Mouse (Mus musculus) embryo, embryonic 9.5 days (tissue): ENCODE data around the gene Cldn7.

Experiments used
- DNase-seq: peaks from one replicate; pipeline ENCODE4 v3.0.0-alpha.2; 2017; ENCODE audit errors: extremely low spot score

Gene Cldn7

DNA sequence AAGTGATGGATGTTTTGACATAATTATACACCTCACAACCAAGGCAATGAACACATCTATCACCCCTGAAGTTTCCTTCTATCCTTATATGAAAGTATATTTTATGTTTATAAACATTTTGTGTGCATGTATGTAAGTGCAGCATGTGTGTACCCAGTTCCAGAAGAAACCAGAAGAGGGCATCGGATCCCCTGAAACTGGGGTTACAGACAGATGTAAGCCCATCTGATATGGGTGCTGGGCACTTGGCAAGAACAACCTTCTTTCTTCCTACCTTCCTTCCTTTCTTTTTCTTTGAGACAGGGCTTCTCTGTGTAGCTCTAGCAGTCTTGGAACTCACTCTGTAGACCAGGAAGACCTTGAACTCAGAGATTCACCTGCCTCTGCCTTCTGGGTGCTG, 8.4 kb upstream of the Cldn7 start:
- DNase-seq = no peak

DNA sequence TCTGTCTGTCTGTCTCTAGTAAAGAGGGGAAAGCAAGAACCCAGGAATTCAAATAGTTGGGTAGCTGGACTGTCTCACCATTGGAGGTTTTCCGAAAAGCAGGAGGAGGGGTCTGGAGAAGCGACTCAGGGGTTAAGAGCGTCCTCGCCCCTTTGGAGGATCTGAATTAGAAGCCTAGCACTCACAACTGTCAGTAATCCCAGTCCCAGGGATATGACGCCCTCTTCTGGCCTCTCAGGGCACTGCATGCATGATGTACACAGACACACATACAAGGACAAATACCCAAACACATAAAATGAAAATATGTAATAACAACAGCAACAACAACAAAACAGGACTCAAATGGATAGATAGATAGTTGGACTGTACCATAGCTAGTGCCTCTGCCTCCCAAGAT, 4.0 kb upstream of the Cldn7 start:
- DNase-seq = no peak

DNA sequence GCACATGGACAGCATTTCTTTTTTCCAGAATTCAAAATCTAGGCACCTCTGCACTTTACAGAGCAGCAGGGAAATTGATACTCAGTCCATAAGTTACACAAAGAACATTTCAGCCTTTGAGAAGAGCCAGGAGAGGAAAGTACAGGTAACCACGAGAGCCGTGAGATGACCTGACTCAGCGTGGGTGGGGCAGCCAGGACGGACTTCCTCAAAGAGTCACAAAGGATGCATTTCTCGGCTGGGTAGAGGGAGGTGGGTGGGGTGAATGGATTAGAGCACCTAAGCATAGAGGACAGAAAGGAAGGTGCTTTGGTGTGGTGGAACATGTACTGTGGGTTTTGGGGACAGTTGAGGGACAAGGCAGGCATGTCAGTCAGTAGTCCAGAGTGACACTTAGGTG, 2.7 kb upstream of the Cldn7 start:
- DNase-seq = no peak

DNA sequence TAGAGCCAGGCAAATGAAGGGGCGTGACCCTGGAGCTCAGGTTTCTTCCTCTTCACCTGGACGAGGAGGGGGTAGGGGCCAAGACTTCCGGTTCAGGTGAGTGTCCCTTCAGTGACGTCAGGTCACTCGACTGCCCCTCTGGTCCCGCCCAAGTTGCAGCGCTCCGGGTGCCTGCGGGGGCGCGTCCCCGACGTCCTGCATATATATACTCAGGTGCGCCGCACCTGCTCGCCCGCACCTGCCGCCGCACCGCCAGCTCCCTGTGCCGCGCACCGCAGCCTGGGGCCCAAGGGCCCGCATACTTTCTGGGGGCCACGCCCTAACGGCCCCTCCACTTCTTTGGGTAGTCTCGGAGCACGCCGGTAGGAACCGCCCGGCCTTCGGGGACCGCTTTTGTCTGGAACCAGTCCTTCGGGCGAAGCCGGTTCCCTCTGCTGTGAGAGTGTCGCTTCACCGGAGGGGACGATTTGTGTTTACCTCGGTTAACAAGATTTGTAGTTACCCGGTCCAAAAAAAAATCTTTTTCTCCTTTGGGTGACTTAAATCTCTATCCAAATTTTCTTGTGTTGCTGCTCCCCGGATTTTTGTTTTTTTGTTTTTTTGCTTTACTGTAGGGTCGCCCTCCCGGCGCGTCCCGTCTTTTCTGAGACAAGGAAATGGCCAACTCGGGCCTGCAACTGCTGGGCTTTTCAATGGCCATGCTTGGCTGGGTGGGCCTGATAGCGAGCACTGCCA, 859 bp downstream of the Cldn7 start:
- peak; percentile 40 for DNase-seq

DNA sequence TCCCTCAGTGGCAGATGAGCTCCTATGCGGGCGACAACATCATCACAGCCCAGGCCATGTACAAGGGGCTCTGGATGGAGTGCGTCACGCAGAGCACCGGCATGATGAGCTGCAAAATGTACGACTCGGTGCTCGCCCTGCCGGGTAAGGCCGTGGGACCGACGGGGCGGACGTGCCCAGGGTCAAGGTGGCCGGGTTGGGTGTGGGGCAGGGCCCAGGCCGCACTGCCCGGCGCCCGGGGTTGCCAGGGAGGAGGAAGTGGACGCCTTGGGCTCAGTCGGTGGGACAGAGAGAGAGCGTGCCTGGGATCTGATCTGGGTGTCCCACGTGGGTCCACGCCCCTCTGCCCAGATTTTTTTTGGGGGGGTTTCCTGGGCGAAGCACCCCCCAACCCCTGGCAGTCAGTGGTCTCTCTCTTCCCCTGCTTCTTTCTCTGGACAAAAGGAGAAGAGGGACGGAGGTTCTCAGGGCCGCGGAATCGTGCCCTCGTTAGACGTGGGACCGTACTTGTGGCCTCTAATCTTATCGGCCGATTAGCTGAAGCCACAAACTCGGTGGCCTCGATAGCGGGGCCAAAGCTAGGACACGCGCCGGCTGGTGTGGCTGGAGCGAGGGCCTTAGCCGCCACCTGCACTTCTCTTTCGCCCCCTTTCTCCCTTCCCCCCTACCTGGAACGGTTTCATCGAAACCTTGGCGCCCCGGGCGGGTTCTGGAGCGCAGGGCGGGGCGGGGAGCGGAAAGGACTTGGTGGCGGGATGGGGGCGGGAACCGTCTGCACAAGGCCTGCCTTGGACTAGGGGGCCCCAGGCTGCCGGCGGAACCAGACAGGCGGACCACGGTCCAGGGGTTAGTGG, 1.7 kb downstream of the Cldn7 start:
- DNase-seq = peak; percentile 50

DNA sequence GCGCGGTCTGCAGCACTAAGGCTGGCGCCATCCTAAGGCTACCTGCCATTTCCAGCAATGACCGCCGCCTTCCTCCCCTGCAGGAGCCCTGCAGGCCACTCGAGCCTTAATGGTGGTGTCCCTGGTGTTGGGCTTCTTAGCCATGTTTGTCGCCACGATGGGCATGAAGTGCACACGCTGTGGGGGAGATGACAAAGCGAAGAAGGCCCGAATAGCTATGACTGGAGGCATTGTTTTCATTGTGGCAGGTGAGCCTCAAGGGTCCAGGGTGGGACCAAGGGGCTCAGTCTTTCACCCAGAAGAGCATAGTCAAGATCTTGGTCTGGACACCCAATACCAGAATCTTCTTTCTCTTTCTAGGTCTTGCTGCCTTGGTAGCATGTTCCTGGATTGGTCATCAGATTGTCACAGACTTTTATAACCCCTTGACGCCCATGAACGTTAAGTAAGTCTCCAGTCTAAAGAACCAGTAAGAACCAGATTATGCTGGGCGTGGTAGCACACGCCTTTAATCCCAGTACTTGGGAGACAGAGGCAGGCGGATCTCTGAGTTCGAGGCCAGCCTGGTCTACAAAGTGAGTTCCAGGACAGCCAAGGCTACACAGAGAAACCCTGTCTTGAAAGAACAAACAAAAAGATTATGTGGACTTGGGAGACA, 2.4 kb downstream of the Cldn7 start:
- DNase-seq = no peak

DNA sequence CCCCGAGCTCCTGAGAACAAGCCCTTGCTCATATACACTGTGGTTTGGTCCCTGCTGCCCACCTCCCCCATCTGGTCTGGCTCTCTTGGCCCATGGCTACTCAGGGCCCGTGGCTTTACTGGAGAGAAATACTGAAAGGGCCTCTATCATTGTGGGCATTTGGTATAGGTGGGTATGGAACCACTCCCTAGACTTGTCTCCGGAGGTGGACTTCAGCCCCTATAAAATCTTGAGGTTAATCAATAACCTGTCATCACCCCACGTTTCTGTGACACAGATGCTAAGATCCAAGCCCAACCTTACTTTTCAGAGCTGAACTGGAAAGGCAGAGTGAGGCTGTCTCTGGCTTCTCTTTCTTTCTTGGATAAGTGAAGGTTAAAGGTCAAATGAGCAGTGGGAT, 4.2 kb downstream of the Cldn7 start:
- no peak for DNase-seq

DNA sequence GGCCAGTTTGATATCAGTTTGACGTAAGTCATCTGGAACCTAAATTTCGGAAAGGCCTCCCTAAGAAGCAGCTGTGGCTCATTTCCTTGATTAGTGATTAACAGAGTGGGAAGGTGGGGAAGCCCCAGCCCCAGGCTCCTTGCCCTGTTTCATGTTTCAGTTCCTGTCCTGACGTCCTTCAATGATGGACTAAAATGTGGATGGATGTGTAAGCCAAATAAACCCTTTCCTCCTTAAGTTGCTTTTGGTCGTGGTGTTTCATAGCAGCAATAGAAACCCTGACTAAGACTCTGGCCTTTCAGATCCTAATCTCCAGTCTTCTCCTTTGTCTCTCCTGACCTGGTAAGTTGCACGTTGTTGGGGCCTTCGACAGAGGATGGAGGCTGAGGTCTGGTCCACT, 5.6 kb downstream of the Cldn7 start:
- DNase-seq = no peak

DNA sequence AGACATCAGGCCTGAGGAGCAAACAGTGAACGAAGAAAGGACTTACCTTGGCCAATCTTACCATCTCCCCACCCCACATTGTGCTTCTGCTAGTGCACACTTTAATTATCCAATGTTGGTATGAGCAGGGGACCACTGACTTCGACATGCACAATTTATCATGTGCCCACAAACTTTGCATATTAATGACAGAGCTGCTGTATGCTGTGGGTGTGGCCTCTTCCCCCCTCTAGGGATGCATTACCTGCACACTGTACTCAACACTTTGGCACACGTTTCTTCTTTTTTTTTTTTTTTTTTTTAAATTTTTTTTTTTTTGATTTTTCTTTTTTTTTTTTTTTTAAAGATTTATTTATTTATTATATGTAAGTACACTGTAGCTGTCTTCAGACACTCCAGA, 6.2 kb downstream of the Cldn7 start:
- DNase-seq = no peak

DNA sequence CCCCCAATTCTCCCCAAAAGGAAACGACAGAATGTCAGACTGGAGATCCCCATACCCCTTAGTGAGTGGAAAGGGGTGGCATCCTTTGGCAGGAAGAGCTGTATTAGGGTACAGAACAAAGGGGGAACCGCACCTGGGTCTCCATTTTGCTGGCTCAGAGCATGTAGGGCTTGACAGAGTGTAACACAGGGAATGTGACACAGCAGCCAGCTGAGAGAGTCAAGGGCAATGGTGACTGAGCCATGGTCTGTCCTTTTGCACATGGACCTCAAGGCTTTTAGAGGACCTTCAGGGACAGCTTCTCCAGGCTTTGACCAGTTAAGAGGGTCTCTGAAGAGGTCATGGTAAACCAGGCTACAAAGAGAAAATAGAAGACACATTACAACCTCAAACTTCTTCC, 10.3 kb downstream of the Cldn7 start:
- no peak for DNase-seq

DNA sequence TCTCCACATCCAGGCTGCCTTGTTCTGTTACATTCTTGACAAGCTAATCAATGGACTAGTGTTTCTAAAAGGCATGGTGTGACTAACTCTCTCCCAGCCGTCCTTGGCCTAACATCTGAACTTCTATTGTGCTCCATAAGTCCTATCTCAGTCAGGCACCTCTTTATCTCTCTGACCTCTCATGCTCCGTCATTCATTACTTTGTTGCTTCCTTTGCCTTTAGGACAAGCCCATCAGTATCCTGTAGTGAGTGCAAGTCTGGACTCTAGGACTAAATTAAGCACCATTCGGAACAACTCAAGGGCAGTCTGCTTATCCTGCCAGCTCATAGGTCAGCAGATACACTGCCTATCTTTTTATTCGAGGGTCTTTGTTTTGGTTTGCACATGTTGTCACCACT, 11.7 kb downstream of the Cldn7 start:
- DNase-seq = no peak

DNA sequence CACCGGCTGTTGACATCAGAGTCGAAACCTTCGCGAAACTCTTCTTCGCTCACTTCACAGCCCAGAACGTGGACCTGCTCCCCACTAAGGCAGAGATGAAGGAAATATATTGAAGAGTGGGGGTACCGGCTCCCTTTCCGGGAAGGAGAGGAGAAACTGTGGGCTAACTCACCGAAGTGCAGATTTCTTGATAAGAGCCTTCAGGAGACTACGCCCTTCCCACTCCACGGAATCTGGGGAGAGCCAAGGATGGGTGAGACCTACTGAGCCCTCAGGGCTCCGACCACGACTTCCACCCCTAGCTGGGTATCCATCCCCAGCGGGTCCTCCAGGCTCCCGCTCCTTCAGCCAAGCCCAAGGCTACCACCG, 15.2 kb downstream of the Cldn7 start:
- DNase-seq = no peak

DNA sequence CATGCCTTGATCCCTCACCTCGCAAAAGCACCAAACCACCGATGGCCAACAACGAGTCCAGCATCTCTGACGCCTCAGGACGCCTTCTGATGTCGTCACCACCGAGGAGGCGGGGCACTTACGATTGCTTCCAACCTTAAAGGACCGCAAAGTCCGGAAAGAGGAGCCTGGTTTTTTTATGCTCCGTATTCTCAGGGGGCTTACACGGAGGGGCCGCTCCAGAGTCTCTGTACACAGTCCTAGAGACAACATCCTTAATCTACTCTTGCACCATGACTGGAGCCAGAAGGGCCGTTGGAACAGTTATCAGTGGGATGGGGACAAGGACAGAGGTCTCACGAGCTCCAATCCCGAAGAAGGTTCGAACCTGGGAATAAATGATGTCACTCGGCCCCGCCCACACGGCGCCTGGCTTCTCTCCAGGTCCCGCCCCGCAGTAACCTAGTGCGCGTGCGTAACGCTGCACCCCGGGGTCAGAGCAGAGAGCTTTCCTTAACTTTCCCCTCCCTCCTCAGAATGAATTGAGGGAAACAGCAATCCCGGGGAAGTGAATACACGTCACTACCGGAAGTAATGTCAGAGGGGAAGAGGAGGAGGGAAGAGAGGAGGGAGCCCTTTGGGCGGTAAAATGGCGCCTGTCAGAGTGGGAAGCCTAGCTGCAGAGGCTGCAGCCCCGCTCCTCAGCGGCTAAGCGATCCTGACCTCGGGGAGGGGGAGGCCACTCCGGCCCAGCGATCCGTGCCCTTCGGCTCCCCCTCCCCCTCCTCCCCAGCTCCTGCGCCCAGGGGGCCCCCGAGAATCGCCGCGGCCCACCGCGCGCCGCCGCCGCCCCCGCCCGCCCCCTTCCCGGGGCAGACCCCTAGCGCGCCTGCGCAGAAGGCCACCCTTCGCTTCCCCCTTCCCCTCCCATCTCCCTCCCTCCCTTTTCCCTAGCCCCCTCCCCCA, 15.9 kb downstream of the Cldn7 start:
- DNase-seq = peak; percentile 99

DNA sequence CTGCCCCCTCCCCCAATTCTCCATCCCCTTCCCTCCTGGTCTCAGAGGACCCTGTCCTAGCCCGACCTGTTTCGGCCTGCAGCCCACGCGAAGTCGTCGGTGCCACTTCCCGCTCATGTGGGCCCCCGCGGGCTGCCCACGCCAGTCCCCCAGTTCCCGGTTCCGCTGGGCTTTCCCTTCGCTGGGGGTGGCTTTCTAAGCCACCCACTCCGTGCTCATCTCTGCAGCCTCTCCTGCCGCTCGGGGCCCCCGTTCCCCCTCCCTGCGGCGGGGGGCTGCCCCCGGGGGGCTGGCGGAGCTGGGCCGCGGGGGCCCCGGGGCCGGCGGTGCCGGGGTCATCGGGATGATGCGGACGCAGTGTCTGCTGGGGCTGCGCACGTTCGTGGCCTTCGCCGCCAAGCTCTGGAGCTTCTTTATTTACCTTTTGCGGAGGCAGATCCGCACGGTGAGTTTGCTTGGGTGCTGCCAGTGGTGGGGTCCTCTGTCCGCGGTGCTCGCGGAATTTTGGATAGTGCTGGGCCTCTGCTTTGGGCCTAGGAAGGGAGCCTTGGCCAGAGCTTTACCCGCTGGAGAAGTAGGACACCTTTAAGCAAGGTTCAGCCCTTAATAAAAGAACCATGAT, 16.7 kb downstream of the Cldn7 start, which contains the start of gene Ctdnep1:
TSS of gene Ctdnep1 (plus strand) at position 16 of the 622 bp plus-strand sequence.
- no peak for DNase-seq

DNA sequence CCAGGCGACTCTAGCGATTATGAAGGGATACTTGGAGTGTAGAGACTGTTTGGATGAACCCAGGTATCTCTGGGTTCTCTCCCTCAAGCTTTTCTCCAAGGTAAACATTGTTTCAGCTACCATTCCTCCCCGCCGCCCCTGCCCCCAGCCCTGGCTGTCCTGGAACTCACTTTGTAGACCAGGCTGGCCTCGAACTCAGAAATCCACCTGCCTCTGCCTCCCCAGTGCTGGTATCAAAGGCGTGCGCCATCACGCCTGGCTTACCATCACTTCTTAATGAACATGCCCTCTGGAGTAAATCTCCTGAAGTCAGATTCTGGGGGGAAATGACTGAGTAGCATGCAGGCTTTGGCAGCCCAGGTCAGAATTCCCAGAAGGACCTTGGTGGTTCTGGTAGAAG, 17.6 kb downstream of the Cldn7 start, which contains the start of gene Elp5:
TSS of gene Elp5 (minus strand) at position 293 of the 400 bp plus-strand sequence.
- DNase-seq = no peak

DNA sequence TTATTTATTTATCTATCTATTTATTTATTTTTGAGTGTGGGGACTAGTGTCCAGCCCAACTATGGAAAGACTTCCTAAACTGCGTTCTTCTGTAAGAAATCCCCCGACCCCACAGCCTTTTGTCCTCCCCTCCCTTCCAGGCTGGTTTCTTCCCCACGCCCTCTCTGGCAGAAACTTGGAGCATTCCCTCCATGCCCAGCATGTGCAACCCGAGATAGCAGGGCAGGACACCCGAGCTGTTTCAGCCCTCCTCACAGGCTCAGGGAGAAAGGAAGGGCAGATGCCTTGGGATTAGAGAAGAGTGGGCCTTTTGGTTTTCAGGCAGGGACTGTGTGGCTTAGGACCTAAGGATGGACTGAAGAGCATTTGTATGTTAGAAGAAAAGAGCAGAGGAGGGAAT, 18.3 kb downstream of the Cldn7 start:
- no peak for DNase-seq

DNA sequence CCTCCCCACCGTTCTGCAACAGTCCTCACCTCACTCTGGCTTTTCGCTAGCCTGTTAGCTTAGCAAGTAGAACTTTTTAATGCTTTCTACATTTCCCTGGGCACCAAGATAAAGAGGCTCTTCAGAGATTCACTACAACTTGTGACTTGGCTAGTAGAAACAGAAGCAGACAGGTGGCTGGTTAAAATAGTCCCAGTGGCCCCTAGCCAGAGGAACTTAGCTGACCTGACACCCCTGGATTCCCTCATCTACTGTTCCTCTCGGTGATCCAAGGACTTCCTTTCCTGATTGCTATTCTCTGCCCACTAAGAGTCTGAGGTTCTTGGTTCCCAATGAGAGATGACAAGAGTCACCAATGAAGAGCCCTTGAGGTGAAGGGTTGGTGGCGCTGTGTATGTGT, 18.8 kb downstream of the Cldn7 start:
- no peak for DNase-seq

DNA sequence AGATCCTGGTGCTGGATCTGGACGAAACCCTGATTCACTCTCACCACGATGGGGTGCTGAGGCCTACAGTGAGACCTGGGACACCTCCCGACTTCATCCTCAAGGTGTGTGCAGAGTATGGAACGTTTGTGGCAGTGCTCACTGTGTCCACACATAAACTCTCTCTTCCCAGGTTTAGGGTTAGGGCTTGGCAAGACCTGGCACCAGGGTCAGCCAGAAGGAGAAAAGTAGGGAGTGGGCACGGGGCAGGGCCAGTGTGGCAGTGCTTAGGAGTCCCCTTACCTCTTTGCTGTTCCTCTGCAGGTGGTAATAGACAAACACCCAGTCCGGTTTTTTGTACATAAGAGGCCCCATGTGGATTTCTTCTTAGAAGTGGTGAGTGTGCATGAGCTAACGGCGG, 19.9 kb downstream of the Cldn7 start:
- no peak for DNase-seq

DNA sequence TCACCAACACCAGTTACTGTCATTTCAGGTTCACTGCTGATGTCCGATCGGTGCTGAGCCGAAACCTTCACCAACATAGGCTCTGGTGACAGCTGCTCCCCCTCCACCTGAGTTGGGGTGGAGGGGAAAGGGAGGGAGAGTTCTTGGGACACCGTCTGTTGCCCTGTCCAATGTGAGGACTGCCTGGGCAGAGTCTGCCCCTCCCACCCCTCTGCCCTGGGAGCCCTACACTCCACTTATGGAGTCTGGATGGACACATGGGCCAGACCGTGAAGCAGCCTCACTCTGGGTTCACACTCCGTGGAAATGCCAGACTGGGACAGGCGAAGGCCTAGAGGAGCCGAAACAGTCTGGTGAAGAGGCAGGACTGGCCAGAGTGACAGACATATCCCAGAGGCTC, 25.4 kb downstream of the Cldn7 start:
- no peak for DNase-seq

DNA sequence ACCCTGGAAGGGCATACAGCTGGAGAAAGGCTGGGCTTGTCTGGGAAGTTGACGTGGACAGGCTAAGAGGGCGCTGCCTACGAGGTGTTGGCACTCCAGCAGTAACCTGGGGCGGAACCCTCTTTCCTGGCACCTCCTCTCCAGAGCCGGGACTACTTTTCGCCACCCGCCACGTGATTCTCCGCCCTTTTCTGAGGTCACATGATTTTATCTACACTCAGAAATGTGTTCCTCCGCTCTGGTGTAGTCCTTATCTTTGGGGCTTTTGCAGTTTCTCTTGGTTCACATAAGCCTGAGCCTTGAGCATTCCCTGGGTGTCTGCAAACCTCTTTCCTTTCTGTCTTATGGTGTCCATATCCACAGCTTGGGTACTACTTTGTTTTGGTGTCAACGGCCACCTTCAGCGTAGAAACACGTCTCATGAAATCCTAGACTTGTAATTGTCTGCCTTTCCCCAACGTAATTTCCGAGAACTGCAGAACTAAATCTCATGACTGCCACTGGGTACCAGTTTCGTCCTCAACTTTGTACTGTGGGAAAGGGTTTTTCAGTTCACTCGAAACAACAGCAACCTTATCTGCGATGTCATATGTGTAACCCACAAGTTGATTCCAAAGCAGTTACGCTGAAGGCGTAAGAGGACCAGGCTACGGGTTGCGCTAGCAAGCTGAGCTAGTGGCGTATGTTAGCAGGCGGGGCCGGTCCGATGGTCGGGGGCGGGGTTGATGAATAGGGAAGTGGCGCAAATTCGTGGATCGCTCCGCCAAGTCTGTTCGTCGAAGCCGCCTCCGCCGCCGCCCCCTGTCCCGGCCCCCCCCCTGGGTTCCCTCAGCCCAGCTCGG, 26.5 kb downstream of the Cldn7 start, which contains the start of gene Gabarap:
TSS of gene Gabarap (plus strand) at position 294 of the 842 bp plus-strand sequence.
- DNase-seq = peak; percentile 95
